Mouse (Mus musculus) kidney, adult 2 months (tissue): ENCODE results near the gene Sdr42e1. TPM values are rescaled to one million over a fixed set of nuclear protein-coding genes. Genes with fewer than 3 reads are reported as not detected.

Experiments
- DNase-seq: peaks from one replicate; pipeline ENCODE4 v3.0.0; 2021
- H3K27ac ChIP-seq: fragments of 200-500 bp; 2 replicates; pipeline ENCODE4 v1.5.1; 2012; ENCODE audit warnings: low read depth, low read length, control low read depth, inconsistent platforms; ENCODE audit not compliant: insufficient read depth
- H3K27me3 ChIP-seq: fragments of 200-500 bp; replicated peaks from 2 replicates; pipeline ENCODE4 v1.6.1; 2012; ENCODE audit warnings: mild to moderate bottlenecking, moderate library complexity, low read length, inconsistent platforms; ENCODE audit not compliant: control insufficient read depth, insufficient read depth
- H3K36me3 ChIP-seq: fragments of 200-500 bp; 2 replicates; pipeline ENCODE4 v1.6.1; 2012; ENCODE audit warnings: mild to moderate bottlenecking, moderate library complexity, low read length, inconsistent platforms; ENCODE audit not compliant: control insufficient read depth, insufficient read depth
- H3K4me1 ChIP-seq: fragments of 200-500 bp; 2 replicates; pipeline ENCODE4 v1.6.1; 2011; ENCODE audit warnings: low read length; ENCODE audit not compliant: control insufficient read depth, insufficient read depth
- H3K4me3 ChIP-seq: fragments of 200-500 bp; 2 replicates; pipeline ENCODE4 v1.5.1; 2011; ENCODE audit warnings: mild to moderate bottlenecking, low read depth, low read length, control low read depth; ENCODE audit not compliant: insufficient read depth
- CTCF ChIP-seq: fragments of 200-500 bp; conservative IDR thresholded peaks from 2 replicates; pipeline ENCODE4 v1.5.1; 2011; ENCODE audit warnings: low read depth, mild to moderate bottlenecking, control low read depth, low read length, moderate library complexity, mixed read lengths; ENCODE audit not compliant: insufficient read depth, insufficient read length
- POLR2A ChIP-seq: fragments of 200-500 bp; IDR thresholded peaks from one replicate; pipeline ENCODE4 v1.6.1; 2011; ENCODE audit warnings: low read depth, low read length, control low read depth
- WGBS: fragments of 180-500 bp; shearing (Covaris S2); methylation state at CpG from one replicate; pipeline ENCODE4 v1.1.7; 2018; 5-methylcytosine and 5-hydroxymethylcytosine counted together
- polyA plus RNA-seq: library from polyadenylated mRNA; depleted of rRNA; stranded (reverse); fragments of >200 nt; gene quantifications from 2 replicates; pipeline ENCODE4 v1.2.3, GENCODE M21; 2012; rRNA removed

Sdr42e1 gene
- 6.6 and 7.4 TPM in 2 replicates for polyA plus RNA-seq

GRCm38 (mm10) chr8:117673430-117673830 is at the start of gene Sdr42e1:
Gene Sdr42e1 (minus strand): TSS chr8:117673689.
- peak; percentile 51 for DNase-seq
- Histone ChIP-seq H3K4me3 (peak within 1 kb of the TSS; percentile 96), H3K27me3 (no peaks in the 10 kb centered on the region), H3K36me3 (no peaks in the 10 kb centered on the region), H3K4me1 (peaks cover 3% of the 10 kb centered on the region; the same call in 1 of the 2 replicates), H3K27ac (no peak within 1 kb of the TSS)
- 8% methylated on average over 17 of the region's 17 CpGs for WGBS
- no peak for TF ChIP-seq POLR2A

DNA sequence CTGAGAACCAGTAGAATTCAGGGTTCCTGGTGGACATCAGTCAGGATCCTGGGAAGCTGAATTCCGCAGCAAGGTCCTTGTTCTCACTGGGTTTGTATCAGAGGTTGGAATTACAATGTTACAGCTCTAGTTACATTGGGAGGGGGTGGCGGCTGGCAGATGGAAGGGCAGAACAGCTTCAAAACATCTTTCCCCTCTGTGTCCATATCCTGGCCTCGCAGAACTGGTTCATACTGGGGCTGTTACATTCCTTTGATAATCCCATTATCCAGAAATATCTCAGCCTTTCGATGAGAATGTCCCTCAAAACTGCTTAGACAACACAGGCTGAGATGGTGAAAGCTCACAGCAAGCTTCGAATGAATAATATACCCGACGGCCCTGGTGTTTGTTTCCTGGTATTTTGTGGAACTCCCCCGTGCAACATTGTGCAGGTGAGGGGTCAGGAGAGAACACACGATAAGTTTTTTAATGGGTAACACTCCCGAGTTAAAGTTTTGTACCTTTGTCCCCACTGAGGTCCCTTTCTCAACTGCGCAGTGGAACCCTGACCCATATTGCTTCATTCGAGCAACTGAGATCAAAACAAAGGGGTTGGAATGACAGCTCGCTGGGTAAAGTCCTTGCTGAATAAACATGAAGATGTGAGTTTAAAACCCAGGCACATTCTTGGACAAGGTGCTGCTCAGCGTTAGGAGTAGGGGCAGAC is 44.8 kb upstream of the Sdr42e1 start:
- no peak overlapping the region for H3K4me3 ChIP-seq
- no peak for TF ChIP-seq CTCF
- no peak for TF ChIP-seq POLR2A
- no peaks in the 10 kb centered on the region for H3K36me3 ChIP-seq
- peaks cover 6% of the 10 kb centered on the region; the same call in 1 of the 2 replicates for H3K4me1 ChIP-seq
- 47% methylated on average over 14 of the region's 14 CpGs for WGBS
- peak; percentile 88 for DNase-seq
- H3K27ac ChIP-seq, result peak overlapping the region; percentile 62
- no peaks in the 10 kb centered on the region for H3K27me3 ChIP-seq

- Histone ChIP-seq H3K4me3 (no peak overlapping the region), H3K4me1 (peaks cover 6% of the 10 kb centered on the region; the same call in 1 of the 2 replicates), H3K27ac (no peak overlapping the region), H3K36me3 (no peaks in the 10 kb centered on the region), H3K27me3 (no peaks in the 10 kb centered on the region)
- no peak for TF ChIP-seq CTCF
- TF ChIP-seq POLR2A, result no peak
- WGBS, result 67% methylated on average over 5 of the region's 5 CpGs
- no peak for DNase-seq
Observed at GRCm38 (mm10) chr8:117715896-117716295, 42.4 kb upstream of the Sdr42e1 start.

GRCm38 (mm10) chr8:117714604-117715003 is 41.1 kb upstream of the Sdr42e1 start:
- WGBS, result 84% methylated on average over 5 of the region's 5 CpGs
- H3K27ac ChIP-seq, result no peak overlapping the region
- H3K36me3 ChIP-seq, result no peaks in the 10 kb centered on the region
- peaks cover 6% of the 10 kb centered on the region; the same call in 1 of the 2 replicates for H3K4me1 ChIP-seq
- TF ChIP-seq CTCF (no peak), POLR2A (no peak)
- no peak overlapping the region for H3K4me3 ChIP-seq
- H3K27me3 ChIP-seq, result no peaks in the 10 kb centered on the region
- no peak for DNase-seq

DNA sequence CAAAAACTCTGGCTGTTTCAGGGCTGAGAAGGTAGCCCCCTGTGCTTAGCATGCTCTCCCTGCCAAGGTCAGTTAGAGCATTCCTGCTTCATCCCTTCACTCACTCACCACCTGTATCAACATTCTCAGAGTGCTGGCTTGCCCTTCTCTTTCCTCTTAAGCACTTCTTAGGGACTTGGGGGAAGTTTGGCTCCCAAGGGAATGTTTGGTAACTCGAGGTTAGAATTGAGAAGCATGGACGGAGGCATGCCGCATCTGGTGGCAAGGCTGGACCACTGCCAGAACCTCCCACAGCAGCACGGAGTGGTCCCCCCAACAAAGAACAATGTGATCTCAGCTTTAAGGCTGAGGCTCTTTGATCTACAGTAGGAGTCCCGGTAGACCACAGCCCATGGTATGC is 38.7 kb upstream of the Sdr42e1 start:
- Histone ChIP-seq H3K4me1 (no peaks in the 10 kb centered on the region), H3K4me3 (no peak overlapping the region), H3K36me3 (no peaks in the 10 kb centered on the region), H3K27me3 (no peaks in the 10 kb centered on the region), H3K27ac (no peak overlapping the region)
- WGBS, result 59% methylated on average over 5 of the region's 5 CpGs
- no peak for DNase-seq
- TF ChIP-seq CTCF (no peak), POLR2A (no peak)

DNA sequence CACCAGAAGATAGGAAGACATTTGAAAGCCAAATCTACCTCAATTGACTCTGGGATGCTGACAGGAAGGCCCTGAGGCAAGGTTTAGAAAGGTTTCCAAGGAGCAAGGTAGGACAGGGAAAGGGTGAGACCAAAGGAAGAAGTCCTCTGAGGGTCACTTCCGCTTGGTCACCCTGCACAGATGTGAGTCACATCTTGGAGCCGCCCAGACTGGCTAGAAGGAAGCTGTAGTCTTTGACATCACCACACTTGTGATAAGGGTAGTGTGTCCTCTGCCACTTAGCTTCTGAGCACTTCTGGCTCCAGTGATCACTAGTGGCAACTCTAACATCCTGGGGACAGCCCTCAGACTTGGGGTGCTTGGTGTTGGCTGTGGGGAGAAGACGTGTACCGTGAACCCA is 32.7 kb upstream of the Sdr42e1 start:
- Histone ChIP-seq H3K36me3 (no peaks in the 10 kb centered on the region), H3K4me3 (no peak overlapping the region), H3K4me1 (no peaks in the 10 kb centered on the region; the same call in 1 of the 2 replicates), H3K27me3 (no peaks in the 10 kb centered on the region), H3K27ac (no peak overlapping the region)
- no peak for DNase-seq
- 81% methylated on average over 4 of the region's 4 CpGs for WGBS
- TF ChIP-seq POLR2A (no peak), CTCF (no peak)

- peak overlapping the region; percentile 19; the same call in 1 of the 2 replicates for H3K27ac ChIP-seq
- no peaks in the 10 kb centered on the region for H3K36me3 ChIP-seq
- H3K27me3 ChIP-seq, result no peaks in the 10 kb centered on the region
- DNase-seq, result no peak
- 38% methylated on average over 10 of the region's 10 CpGs for WGBS
- H3K4me1 ChIP-seq, result peaks cover 4% of the 10 kb centered on the region; the same call in 1 of the 2 replicates
- TF ChIP-seq CTCF, result no peak
- no peak for TF ChIP-seq POLR2A
- 0 out of 2 replicates have a peak overlapping the region, but pooled peaks have one; percentile 13 for H3K4me3 ChIP-seq
Observed at GRCm38 (mm10) chr8:117702701-117703100, 29.2 kb upstream of the Sdr42e1 start.

GRCm38 (mm10) chr8:117701859-117702258 is 28.4 kb upstream of the Sdr42e1 start, which contains the start of gene Hsd17b2:
Gene Hsd17b2 (plus strand): TSS chr8:117701904.
- Histone ChIP-seq H3K4me1 (peaks cover 4% of the 10 kb centered on the region; the same call in 1 of the 2 replicates), H3K27ac (peak within 1 kb of the TSS; percentile 41), H3K27me3 (no peaks in the 10 kb centered on the region), H3K36me3 (no peaks in the 10 kb centered on the region), H3K4me3 (peak within 1 kb of the TSS; percentile 38)
- TF ChIP-seq POLR2A, result no peak
- no peak for TF ChIP-seq CTCF
- WGBS, result 29% methylated on average over 13 of the region's 13 CpGs
- DNase-seq, result peak; percentile 58
